Mouse (Mus musculus) lung, embryonic 15.5 days (tissue): Measurements from ENCODE around the gene Mcf2l. TPM values are rescaled to one million over a fixed set of nuclear protein-coding genes. Genes with fewer than 3 reads are reported as not detected.

ENCODE experiments used
- ATAC-seq: fragments of 200-750 bp; cut with Nextera tagmentation; 2 replicates; pipeline ENCODE4 v1.8.0; 2017; ENCODE audit warnings: moderate number of reproducible peaks, borderline replicate concordance; ENCODE audit not compliant: low FRiP score, low TSS enrichment; ENCODE audit errors: extremely low read depth
- H3K27ac ChIP-seq: fragments of 300-500 bp; sonication (generic); 2 replicates; pipeline ENCODE4 v1.5.1; 2015; ENCODE audit warnings: moderate library complexity, mild to moderate bottlenecking, inconsistent platforms
- H3K27me3 ChIP-seq: fragments of 300-500 bp; sonication (generic); 2 replicates; pipeline ENCODE4 v1.6.1; 2015; ENCODE audit warnings: inconsistent platforms
- H3K36me3 ChIP-seq: fragments of 300-500 bp; sonication (generic); 2 replicates; pipeline ENCODE4 v1.6.1; 2015; ENCODE audit warnings: inconsistent platforms
- H3K4me1 ChIP-seq: fragments of 300-500 bp; sonication (generic); 2 replicates; pipeline ENCODE4 v1.6.1; 2015; ENCODE audit warnings: inconsistent platforms
- H3K4me2 ChIP-seq: fragments of 300-500 bp; sonication (generic); 2 replicates; pipeline ENCODE4 v1.6.1; 2015; ENCODE audit warnings: inconsistent platforms, mild to moderate bottlenecking, moderate library complexity
- H3K4me3 ChIP-seq: fragments of 300-500 bp; sonication (generic); 2 replicates; pipeline ENCODE4 v1.5.1; 2015; ENCODE audit warnings: mild to moderate bottlenecking, inconsistent platforms
- H3K9ac ChIP-seq: fragments of 300-500 bp; sonication (generic); 2 replicates; pipeline ENCODE4 v1.6.1; 2015; ENCODE audit warnings: inconsistent platforms
- H3K9me3 ChIP-seq: fragments of 300-500 bp; sonication (generic); 2 replicates; pipeline ENCODE4 v1.6.1; 2016; ENCODE audit warnings: inconsistent platforms
- WGBS: fragments of 180-500 bp; shearing (Covaris S2); methylation state at CpG from one replicate; pipeline ENCODE4 v1.1.7; 2015; 5-methylcytosine and 5-hydroxymethylcytosine counted together
- polyA plus RNA-seq: library from polyadenylated mRNA; unstranded; fragments of >200 nt; fragmentation: Nextera tagmentation; extraction: Ambion mirVana; gene quantifications from 2 replicates; pipeline ENCODE4 v1.2.1, GENCODE M21; 2015

Mcf2l gene
- polyA plus RNA-seq, 1 experiment from 2014 or later = 12.0 TPM

DNA sequence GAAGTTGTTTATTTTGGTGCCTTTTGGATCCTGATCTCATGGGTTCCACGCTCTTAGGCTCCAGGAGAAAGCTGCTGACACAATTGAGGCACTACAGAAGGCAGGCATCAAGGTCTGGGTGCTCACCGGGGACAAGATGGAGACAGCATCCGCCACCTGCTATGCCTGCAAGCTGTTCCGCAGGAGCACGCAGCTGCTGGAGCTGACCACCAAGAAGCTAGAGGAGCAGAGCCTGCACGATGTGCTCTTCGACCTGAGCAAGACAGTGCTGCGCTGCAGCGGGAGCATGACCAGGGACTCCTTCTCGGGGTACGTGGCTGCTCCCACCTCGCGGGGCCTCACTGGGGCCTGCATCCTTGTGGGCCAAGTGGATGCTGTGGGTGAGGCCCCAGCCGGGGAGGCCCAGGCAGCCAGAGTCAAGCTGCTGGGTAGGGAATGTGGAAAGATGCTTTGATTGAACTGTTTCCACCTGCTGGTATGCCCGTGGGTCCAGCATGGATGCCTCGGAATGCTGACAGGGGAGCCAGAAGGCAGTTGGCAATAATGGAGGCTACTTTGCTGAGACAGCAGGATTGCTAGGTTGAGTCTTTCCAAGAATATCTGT, 29.2 kb upstream of the Mcf2l start:
- H3K36me3 ChIP-seq = peaks cover 55% of the 10 kb centered on the region; the same call in 1 of the 2 replicates
- H3K9ac ChIP-seq = no peak overlapping the region
- H3K9me3 ChIP-seq = no peaks in the 10 kb centered on the region
- no peak for ATAC-seq
- H3K4me3 ChIP-seq = no peak overlapping the region
- no peak overlapping the region for H3K4me2 ChIP-seq
- H3K27ac ChIP-seq = no peak overlapping the region
- 88% methylated on average over 16 of the region's 16 CpGs for WGBS
- H3K4me1 ChIP-seq = no peaks in the 10 kb centered on the region
- H3K27me3 ChIP-seq = no peaks in the 10 kb centered on the region

DNA sequence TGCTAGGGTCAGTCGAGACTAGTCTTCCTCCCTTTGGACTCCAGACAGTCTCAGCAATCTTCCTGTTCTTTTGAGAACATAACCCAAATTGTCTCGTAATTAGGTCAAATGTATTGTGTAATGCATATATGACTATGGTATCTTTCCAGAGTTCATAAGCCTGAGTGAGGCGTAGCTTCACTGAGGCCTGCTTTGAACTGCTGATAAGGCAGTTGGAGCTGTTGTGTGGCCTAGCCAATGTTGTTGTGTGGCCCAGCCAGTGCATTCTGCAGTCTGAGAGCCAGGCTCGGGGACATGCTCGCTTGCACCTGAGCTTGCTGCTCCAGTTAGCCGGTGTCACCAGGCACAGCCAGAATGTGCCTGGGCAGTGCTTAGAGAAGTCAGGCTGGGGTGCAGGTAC, 27.2 kb upstream of the Mcf2l start:
- H3K36me3 ChIP-seq = peaks cover 65% of the 10 kb centered on the region
- no peak overlapping the region for H3K9ac ChIP-seq
- no peaks in the 10 kb centered on the region for H3K27me3 ChIP-seq
- ATAC-seq = no peak
- no peak overlapping the region for H3K27ac ChIP-seq
- no peak overlapping the region for H3K4me2 ChIP-seq
- no peak overlapping the region for H3K4me3 ChIP-seq
- 87% methylated on average over 6 of the region's 6 CpGs for WGBS
- no peaks in the 10 kb centered on the region for H3K9me3 ChIP-seq
- no peaks in the 10 kb centered on the region for H3K4me1 ChIP-seq

DNA sequence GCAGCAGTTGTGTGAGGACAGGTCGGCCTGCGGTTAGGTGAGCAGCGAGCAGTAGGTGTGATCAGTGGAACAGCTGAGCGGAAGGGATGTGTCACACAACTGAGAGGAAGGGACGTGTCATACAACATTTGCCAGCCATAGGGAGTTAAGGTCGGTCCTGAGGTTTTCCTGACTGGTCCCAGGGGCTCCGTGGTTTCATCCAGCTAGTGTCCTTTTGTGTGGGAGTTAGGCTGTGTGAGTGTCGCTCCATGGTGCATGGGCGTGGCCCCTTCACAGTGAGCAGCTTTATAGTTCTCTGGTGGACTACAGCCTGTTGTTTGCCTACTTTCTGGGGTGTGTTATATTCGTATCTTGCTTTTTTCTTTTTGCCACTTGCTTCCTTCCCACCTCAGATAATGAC, 22.4 kb upstream of the Mcf2l start:
- H3K9me3 ChIP-seq = no peaks in the 10 kb centered on the region
- no peaks in the 10 kb centered on the region for H3K4me1 ChIP-seq
- H3K4me2 ChIP-seq = no peak overlapping the region
- H3K9ac ChIP-seq = no peak overlapping the region
- no peak overlapping the region for H3K27ac ChIP-seq
- peaks cover 49% of the 10 kb centered on the region for H3K36me3 ChIP-seq
- no peak for ATAC-seq
- no peaks in the 10 kb centered on the region for H3K27me3 ChIP-seq
- H3K4me3 ChIP-seq = no peak overlapping the region
- WGBS = 81% methylated on average over 10 of the region's 10 CpGs

DNA sequence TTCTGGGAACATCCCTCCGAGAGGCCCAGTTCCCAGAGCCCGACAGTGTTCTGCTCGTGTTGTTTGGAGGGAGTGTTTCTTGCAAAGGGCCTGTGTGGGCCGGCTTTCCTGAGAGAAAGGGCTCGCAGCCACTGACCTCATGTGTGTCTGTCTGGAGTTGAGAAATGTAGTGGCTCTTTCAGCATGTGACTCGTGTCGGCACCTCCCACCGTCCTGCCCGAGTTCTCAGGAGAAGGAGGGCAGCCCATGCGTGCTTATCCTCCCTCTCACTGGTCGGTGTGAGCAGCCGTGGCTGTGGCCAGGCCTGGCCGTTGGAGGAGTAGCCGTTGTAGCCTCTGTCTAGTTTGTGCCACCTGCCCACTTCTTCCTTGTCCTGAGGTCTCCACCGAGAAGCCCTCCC, 17.6 kb upstream of the Mcf2l start:
- H3K9me3 ChIP-seq = no peaks in the 10 kb centered on the region
- 65% methylated on average over 15 of the region's 15 CpGs for WGBS
- H3K4me2 ChIP-seq = no peak overlapping the region
- ATAC-seq = no peak
- H3K27me3 ChIP-seq = no peaks in the 10 kb centered on the region
- H3K9ac ChIP-seq = no peak overlapping the region
- peaks cover 11% of the 10 kb centered on the region; the same call in 1 of the 2 replicates for H3K36me3 ChIP-seq
- H3K4me3 ChIP-seq = no peak overlapping the region
- H3K4me1 ChIP-seq = no peaks in the 10 kb centered on the region
- H3K27ac ChIP-seq = no peak overlapping the region

DNA sequence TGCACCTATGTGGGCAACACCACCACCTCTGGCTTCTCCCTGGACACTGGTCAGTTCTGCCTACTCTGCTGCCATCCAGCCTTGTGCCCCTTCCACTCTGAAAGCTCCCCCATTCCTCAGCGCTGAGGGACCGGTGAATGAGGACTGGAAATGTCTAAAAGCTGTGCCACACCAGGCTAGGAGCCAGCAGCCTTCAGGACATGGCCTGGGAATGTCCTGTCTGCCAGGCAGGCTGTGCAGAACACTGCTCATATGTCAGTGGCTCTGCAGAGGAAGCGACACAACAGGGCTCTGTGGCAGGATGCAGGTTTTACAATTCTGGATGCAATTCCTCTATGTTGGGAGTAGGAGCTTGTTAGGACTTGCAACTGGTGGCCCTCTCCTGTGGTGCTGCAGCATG, 10.5 kb upstream of the Mcf2l start:
- no peaks in the 10 kb centered on the region for H3K27me3 ChIP-seq
- no peak overlapping the region for H3K4me3 ChIP-seq
- H3K9me3 ChIP-seq = no peaks in the 10 kb centered on the region
- no peak overlapping the region for H3K9ac ChIP-seq
- no peak overlapping the region for H3K4me2 ChIP-seq
- no peak for ATAC-seq
- no peaks in the 10 kb centered on the region for H3K4me1 ChIP-seq
- no peak overlapping the region for H3K27ac ChIP-seq
- H3K36me3 ChIP-seq = peaks cover 9% of the 10 kb centered on the region; the same call in 1 of the 2 replicates
- 89% methylated on average over 3 of the region's 3 CpGs for WGBS

DNA sequence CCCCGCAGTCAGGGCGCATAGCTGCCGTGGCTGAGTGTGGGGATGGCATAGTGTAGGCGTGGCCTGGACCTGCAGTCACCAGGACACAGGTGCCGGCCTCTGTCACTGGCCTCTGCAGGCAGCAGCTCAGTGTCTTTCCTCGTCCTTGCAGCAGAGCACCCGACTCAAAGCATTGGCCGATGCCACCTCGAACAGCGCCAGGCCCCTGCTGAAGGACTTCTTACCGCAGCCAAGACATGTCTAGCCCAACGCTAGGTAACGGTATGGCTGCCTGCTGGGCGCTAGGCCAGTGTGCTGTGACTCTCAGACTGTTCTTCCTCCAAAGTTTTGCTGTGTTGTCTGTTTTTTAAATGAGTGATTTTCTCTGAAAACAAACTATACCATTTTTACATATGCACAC, 10.0 kb upstream of the Mcf2l start:
- Histone ChIP-seq H3K27me3 (no peaks in the 10 kb centered on the region), H3K4me1 (no peaks in the 10 kb centered on the region), H3K36me3 (peaks cover 9% of the 10 kb centered on the region; the same call in 1 of the 2 replicates), H3K27ac (no peak overlapping the region), H3K9me3 (no peaks in the 10 kb centered on the region), H3K4me2 (no peak overlapping the region), H3K9ac (no peak overlapping the region), H3K4me3 (no peak overlapping the region)
- ATAC-seq = no peak
- 89% methylated on average over 14 of the region's 14 CpGs for WGBS

DNA sequence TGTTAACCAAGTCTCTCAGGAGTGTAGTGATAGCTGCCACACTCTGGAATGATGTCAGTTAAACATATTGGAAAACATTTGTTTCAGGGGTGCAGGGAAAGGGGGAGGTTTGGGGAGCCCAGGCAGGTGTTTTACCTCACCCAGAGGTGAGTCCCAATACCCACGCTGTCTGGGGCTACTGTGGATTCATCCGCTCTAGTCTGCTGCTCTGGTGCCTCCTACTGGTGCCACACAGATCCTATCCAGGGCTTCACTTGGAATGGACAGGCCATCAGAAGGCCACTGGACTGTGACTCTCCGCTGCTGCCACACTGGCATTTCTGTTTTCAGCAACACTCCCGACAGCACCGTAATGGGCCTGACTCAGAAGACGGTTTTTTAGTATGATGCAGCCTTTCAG, 7.8 kb upstream of the Mcf2l start:
- H3K36me3 ChIP-seq = 0 out of 2 replicates have a peak, but pooled peaks cover 9% of the 10 kb centered on the region
- 75% methylated on average over 6 of the region's 6 CpGs for WGBS
- no peak for ATAC-seq
- H3K9ac ChIP-seq = no peak overlapping the region
- no peak overlapping the region for H3K4me2 ChIP-seq
- no peak overlapping the region for H3K27ac ChIP-seq
- H3K27me3 ChIP-seq = no peaks in the 10 kb centered on the region
- no peaks in the 10 kb centered on the region for H3K4me1 ChIP-seq
- no peaks in the 10 kb centered on the region for H3K9me3 ChIP-seq
- no peak overlapping the region for H3K4me3 ChIP-seq

DNA sequence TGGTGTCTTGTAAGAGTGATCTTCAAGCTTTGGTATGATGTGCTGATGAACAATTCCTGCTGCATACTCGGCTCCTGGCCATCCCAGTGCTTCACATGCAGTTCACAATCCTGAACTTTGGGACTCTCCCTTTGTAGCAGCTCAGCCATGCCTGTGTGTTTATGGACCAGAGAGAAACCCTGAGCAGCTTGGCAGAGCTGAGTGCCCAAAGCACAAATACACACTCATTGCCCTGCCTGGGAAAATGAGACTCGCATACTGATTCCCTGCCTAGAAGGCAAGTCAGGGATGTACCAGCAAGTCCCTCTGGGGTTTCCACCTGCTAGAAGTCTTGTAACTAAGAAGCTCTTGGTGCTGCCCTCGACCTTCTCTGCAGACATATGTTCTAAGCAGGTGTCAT, 3.9 kb upstream of the Mcf2l start:
- Histone ChIP-seq H3K27ac (no peak overlapping the region), H3K36me3 (0 out of 2 replicates have a peak, but pooled peaks cover 3% of the 10 kb centered on the region), H3K9ac (no peak overlapping the region), H3K4me2 (no peak overlapping the region), H3K4me1 (peaks cover 19% of the 10 kb centered on the region), H3K27me3 (peaks cover 4% of the 10 kb centered on the region; the same call in 1 of the 2 replicates), H3K4me3 (no peak overlapping the region), H3K9me3 (no peaks in the 10 kb centered on the region)
- WGBS = 74% methylated on average over 3 of the region's 3 CpGs
- no peak for ATAC-seq

DNA sequence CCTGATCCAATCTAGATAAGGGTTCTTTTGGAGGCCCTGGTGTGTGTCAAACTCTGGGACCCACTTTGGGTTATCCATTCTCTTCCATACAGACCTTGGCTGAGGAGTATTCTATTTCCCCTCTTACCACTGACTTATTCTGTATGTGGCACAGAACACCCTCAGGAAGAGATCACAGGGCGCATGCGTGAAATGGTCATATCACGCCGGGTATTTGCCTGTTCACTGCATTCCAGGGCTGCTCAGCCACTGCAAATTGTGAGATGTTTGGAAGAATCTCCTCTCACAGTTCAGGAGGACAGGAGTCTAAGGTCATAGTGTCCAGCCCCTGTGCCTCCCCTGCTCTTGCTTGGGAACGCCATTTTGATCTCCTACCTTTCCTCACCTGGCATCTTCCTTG, 3.0 kb upstream of the Mcf2l start:
- H3K9me3 ChIP-seq = no peaks in the 10 kb centered on the region
- no peak overlapping the region for H3K9ac ChIP-seq
- H3K4me1 ChIP-seq = peaks cover 20% of the 10 kb centered on the region
- no peak overlapping the region for H3K27ac ChIP-seq
- 84% methylated on average over 5 of the region's 5 CpGs for WGBS
- no peak overlapping the region for H3K4me3 ChIP-seq
- 0 out of 2 replicates have a peak, but pooled peaks cover under 1% of the 10 kb centered on the region for H3K36me3 ChIP-seq
- no peak for ATAC-seq
- no peak overlapping the region for H3K4me2 ChIP-seq
- peaks cover 4% of the 10 kb centered on the region; the same call in 1 of the 2 replicates for H3K27me3 ChIP-seq

DNA sequence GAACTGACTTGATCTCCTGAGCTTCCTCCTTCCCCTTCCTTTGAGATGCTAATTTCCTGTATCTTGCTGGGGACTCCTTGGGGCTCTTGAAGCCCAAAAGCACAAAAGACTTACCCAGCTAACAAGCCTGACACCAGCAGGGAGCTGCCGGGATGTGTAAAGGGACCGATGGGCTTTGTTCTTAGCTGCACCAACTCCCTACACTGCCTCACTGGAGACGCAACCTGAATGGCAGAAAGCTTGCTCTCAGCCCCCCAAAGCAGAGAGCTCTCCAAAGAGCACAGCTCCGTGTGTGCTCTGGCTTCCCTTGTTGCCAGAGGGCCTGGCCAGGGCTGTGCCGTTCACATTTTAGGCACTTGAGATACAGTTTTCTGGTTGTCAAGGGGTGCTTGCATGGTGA, 2.1 kb upstream of the Mcf2l start:
- Histone ChIP-seq H3K36me3 (no peaks in the 10 kb centered on the region), H3K9me3 (no peaks in the 10 kb centered on the region), H3K27ac (no peak overlapping the region), H3K9ac (no peak overlapping the region), H3K27me3 (peaks cover 4% of the 10 kb centered on the region; the same call in 1 of the 2 replicates), H3K4me1 (peaks cover 20% of the 10 kb centered on the region), H3K4me2 (no peak overlapping the region), H3K4me3 (no peak overlapping the region)
- ATAC-seq = no peak
- WGBS = 8% methylated on average over 5 of the region's 5 CpGs

DNA sequence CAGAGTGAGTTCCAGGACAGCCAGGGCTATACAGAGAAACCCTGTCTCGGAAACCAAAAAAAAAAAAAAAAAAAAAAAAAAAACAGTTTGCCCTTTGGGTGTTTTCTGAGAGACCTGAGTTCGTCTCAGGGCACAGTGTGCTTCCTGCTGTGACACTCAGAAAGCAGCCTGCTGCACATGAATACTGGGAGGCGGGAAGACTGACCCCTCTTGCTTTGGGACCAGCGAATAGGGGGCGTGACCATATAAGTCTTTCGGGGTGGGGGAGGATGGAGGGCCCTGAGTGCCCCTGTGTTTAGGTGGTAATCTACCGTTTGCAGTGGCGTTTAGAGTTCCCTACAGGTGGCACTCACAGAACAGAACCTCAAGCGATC, 636 bp upstream of the Mcf2l start:
- Histone ChIP-seq H3K27me3 (peaks cover 4% of the 10 kb centered on the region; the same call in 1 of the 2 replicates), H3K36me3 (no peaks in the 10 kb centered on the region), H3K4me2 (peak overlapping the region; percentile 83), H3K4me3 (peak overlapping the region; percentile 52), H3K9ac (0 out of 2 replicates have a peak overlapping the region, but pooled peaks have one; percentile 13), H3K27ac (no peak overlapping the region), H3K4me1 (peaks cover 20% of the 10 kb centered on the region), H3K9me3 (no peaks in the 10 kb centered on the region)
- ATAC-seq = no peak
- WGBS = 7% methylated on average over 8 of the region's 9 CpGs

DNA sequence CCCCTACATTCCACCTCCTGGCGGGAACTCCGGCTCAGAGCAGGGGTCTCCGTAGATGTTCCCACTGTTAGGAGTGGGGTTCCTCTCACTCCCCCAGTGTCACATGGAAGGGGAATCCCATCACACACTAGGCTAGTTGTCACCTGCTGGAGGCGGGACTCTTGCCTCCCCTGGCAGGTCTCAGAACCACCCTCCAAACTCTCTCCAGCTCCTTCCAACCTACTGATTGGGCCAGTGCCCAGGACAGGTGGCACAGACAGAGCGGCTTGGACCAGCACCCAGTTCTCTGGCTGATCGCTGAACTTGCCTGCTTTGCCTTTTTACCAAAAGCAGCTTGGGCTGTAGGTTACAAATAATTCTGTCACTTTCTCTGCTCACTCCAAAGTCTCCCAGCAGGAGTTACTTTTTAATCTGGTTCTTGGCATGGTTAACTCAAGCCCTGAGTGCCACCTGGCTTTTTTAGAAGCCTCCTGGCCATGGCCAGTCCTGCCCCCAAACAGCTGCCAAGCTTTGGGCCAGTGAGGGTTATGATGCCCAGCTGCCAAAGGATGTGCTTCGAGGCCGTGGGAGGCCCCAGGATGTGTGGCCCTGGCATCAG, 687 bp downstream of the Mcf2l start:
- peak overlapping the region; percentile 29 for H3K9ac ChIP-seq
- H3K27ac ChIP-seq = 0 out of 2 replicates have a peak overlapping the region, but pooled peaks have one; percentile 11
- WGBS = 13% methylated on average over 8 of the region's 8 CpGs
- no peaks in the 10 kb centered on the region for H3K36me3 ChIP-seq
- ATAC-seq = peak; percentile 56; the same call in 1 of the 2 replicates
- peaks cover 20% of the 10 kb centered on the region for H3K4me1 ChIP-seq
- H3K4me3 ChIP-seq = peak overlapping the region; percentile 52
- H3K27me3 ChIP-seq = peaks cover 4% of the 10 kb centered on the region; the same call in 1 of the 2 replicates
- peak overlapping the region; percentile 83 for H3K4me2 ChIP-seq
- no peaks in the 10 kb centered on the region for H3K9me3 ChIP-seq
